Mouse (Mus musculus) liver, embryonic 14.5 days (tissue): ENCODE data around the gene Hoxc12.

Experiments used
- CTCF ChIP-seq: IDR thresholded peaks from 2 replicates; pipeline ENCODE4 v1.5.1; 2016; ENCODE audit warnings: antibody characterized with exemption, low read depth, control low read depth
- EP300 ChIP-seq: IDR thresholded peaks from 2 replicates; pipeline ENCODE4 v1.6.1; 2016; ENCODE audit warnings: antibody characterized with exemption, low read depth

GRCm38 (mm10) chr15:102948842-102949241, 12.3 kb downstream of the Hoxc12 start:
- TF ChIP-seq EP300 = no peak
- no peak for TF ChIP-seq CTCF
